Mouse (Mus musculus): ENCODE results near the gene Ddx19b.
"Not testable (repeated sequence)": the region's sequence is repeated elsewhere in the genome, so short reads cannot be mapped to it uniquely, and the experiment has no call there.

Gene Ddx19b

DNA sequence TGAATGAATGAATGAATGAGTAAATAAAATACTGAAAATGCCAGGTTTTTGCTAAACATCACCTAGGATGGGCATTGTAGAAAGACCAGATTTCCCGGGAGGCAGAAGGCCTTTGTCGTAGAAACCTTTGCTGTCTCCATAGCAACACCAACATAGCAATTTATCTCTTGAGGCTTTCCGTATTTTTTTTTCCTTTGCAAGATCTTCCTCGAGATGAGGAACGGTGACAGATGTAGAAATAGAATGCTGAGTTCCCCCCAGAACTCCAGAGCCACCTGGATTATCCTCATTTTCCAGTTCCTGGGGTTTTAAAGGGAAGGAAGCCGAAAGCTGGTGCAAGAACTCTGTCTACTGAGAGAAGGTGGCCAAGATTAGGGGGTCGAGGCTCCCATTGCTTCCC, 66.9 kb downstream of the Ddx19b start:
- no peak for DNase-seq (ENCODE audit: low spot score)

DNA sequence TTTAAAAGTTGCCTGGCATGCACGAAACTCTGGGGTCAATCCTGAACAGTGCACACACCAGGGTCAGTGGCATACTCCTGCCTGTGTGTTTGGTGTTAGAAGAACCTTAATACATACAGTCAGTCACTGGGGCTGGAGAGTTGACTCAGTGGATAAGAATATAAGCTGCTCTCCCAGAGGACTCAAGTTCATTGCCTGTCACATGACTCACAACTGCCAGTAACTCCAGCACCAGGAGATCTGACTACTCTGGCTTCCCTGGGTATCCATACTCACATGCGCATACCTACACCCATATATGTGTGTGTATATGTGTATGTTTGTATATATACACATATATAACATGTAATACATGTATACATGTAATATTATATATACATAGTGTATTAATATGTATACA, 68.5 kb downstream of the Ddx19b start:
- DNase-seq (ENCODE audit: low spot score), result no peak

DNA sequence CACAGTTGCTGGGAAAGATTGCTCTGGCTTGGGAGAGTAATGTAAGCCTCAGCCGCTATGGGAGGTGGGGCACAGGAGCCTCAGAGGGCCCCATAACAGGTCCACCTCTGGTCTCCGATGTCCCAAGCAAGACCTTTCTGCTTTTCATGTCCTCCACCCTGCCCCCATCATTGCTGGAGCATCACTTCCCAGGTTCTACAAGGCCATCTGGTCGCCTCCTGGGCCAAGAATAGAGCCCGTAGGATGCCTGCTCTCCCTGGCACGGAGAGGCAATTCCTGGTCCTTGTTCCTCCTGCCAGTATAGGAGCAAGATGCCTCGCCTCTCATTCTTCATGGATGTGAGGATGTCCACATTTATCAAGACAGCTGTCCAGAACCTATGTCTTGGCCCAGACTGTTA, 71.6 kb downstream of the Ddx19b start:
- DNase-seq (ENCODE audit: low spot score), result no peak

DNA sequence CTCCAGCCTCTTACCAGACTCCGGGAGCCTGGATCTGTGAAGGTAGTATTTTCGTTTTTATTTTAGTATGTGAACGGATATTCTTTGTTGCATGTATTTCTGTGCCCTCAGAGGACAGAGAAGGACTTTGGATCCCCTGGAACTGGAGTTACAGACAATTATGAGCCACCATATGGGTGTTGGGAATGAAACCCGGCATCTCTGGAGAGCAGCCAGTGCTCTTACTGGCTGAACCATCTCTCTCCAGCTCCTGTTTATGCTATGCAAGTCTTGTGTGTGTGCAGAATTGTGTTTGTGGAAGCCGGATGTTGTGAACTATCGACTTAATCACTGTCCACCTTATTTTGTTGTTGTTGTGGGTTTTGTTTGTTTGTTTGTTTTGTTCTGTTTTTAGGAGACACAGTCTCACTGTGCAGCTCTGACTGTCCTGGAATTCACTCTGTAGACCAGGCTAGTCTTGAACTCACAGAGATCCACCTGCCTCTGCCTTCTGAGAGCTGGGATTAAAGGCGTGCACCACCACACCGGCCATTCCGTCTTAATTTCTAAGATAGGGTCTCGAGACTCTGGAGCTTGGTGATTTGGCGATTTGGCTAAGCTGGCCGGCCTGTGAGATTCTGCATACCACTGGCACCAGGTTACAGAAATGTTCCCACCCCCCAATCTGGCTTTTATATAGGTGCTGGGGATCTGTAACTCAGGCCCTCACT, 72.3 kb downstream of the Ddx19b start:
- no peak for DNase-seq (ENCODE audit: low spot score)

DNA sequence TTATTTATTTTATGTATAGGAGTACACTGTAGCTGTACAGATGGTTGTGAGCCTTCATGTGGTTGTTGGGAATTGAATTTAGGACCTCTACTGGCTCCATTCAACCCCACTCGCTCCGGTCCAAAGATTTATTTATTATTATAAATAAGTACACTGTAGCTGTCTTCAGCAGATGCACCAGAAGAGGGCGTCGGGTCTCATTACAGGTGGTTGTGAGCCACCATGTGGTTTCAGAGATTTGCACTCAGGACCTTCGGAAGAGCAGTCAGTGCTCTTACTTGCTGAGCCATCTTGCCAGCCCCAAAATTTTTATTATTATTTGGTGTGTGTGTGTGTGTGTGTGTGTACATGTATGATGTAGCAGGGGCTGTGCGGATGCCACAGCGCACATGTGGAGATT, 73.0 kb downstream of the Ddx19b start:
- DNase-seq (ENCODE audit: low spot score), result not testable (repeated sequence)

DNA sequence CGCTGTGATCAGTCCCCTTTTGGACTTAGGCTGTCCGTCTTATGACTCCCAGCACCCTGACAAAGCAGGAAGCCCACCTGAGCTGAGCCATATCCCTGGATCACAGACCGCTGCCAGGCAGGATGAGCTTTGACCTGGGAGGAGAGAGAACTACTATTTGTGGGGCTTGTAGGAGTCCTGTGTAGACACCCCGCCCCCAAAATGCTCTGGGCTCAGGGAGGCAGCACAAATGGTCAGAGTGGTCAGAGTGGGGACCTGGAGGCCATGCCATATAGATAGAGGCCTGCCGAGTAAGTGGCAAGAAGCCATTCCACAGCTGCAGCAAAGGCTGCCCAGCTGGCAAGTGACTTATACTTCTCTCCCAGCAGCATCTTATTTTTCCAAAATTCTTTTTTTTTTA, 73.4 kb downstream of the Ddx19b start:
- DNase-seq (ENCODE audit: low spot score), result no peak

DNA sequence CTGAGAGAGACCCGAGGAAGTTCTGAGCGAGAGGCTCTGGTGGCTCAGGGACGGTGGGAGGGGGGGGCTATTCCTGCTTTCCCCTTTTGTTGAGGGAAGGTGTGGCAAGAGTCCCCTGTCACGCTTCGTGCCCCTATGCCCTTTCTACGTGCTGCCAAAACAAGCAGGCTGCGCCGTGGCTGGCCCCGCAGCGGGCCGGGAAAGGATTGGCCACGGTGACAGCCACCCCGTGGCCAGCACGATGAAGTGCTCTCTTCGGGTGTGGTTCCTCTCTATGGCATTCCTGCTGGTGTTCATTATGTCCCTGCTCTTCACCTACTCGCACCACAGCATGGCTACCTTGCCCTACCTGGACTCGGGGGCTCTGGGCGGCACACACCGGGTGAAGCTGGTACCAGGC, 74.1 kb downstream of the Ddx19b start:
- DNase-seq (ENCODE audit: low spot score), result no peak

DNA sequence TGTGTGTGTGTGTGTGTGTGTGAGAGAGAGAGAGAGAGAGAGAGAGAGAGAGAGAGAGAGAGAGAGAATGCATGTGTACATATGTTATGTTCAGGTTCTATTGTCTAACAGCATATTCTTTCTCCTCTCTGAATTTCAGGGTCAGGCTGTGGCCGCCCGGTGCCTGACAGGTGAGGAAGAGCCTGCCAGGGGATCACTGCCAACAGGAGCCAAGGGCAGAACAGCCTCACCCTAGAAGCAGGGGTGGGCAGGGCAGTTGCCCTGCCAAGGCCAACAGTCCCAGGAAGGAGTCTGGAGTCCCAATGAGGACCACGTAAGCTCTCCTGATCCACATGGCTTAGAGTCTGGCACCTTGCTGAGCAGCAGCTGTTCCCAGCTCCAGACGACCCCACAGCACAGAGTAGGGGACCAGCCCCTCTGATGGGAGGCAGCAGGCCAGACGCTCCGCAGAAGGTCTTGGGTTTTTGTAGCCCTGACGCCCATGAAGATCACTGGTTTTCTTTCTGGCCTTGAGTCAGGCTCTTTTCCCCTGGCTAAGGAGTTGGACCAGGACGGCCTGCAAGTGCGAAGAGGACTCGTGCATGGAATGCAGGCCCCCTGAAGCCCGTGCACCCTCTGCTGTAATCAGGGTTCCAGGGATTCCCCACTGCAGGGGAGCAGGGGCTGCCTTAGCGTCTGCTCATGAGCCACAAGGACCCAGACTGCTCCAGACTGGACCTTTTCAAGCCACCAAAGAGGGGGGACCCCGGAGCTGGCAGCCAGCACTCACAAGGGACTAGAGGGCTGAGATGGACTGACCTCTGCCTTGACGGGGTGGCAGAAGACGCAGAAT, 74.7 kb downstream of the Ddx19b start:
- DNase-seq (ENCODE audit: low spot score), result peak; percentile 31

DNA sequence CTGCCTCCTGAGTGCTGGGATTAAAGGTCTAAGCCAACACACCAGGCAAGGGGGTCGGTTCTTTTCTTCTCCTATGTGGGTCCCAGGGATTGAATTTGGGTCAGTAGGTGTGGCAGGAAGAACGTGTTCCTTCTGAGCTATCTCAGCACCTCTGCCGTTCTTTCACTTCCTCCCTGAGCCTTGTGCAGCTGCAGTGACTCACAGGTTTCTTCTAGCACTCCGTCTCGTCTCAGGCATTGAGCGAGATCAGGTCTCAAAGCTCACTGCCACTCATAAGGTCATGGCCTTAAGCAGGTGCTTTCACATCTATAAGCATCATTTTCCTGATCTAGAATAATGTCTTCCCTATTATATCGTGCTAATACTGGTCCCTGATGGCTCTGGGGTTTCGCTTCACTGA, 76.8 kb downstream of the Ddx19b start:
- no peak for DNase-seq (ENCODE audit: low spot score)
